12 mouse cellular contexts compared by ENCODE assay signal in the genomic region with DNA sequence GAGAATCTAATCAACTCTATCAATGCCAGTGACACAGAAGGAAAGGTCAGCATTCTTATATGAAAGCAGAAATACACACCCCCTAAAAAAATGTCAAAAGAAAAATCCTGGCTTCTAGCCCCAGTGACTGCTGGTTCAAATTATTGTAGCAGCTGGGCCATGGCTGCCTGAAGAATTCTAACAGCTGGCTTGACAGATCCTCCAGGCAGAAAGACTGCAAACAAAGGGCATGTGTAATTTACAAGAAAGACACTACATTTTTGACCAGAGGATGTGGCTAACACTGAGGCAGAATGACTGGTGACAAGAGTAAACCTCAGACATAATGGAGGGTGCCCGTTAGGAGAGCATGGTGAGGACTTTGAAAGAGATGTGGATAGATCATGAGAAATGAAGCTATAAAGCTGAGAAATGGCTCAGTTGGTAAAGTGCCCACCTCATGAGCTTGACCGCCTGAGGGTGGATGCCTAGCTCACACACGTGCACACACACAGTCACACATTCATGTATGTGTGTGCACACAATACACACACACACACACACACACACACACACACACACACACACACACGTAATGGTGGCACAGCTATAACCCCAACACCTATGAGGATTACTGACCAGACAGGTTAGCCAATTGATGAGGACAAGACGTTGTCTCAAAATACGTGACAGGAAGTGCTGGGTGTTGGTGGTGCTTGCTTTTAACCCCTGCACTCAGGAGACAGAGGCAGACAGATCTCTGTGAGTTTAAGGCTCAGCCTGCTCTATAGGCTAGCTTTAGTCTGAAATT. TPM values are rescaled to one million over a fixed set of nuclear protein-coding genes. Genes with fewer than 3 reads are reported as not detected.
DNase-seq lines count a peak whose midpoint lies in the region; TF ChIP-seq lines count a peak whose summit lies in the region.
"Had no signal": no experiment of that assay in that cellular context is flagged by ENCODE, and none has a peak within 500 bp of the region (broad histone marks: within the 10 kb centered on the region; RNA-seq: fewer than 3 reads in every experiment).

No protein-coding gene starts in this region.

- peak overlapping the region; percentile 47 for H3K27ac ChIP-seq in spleen, adult 2 months (ENCODE audit: insufficient read depth, low read length)
- H3K27ac ChIP-seq: heart, embryonic 13.5 days; liver, embryonic 15.5 days; stomach, postnatal 0 days had no signal

- WGBS in spleen, adult 2 months: 70% methylated on average over 6 of the region's 6 CpGs

- no peaks in the 10 kb centered on the region for H3K36me3 ChIP-seq in spleen, adult 2 months (ENCODE audit: control insufficient read depth, insufficient read depth, low read length)
- H3K36me3 ChIP-seq: liver, embryonic 15.5 days had no signal

- intact Hi-C loops in heart, postnatal 10 days (cut with DNase I): no loop called here
- intact Hi-C loops in left cerebral cortex, postnatal 36 days (cut with DNase I): no loop called here

- DNase-seq in heart, postnatal 10 days: peak; percentile 56 to 57
- no peak for DNase-seq in heart, adult 9 months (ENCODE audit: low spot score in 2 of 2)
- DNase-seq in spleen, adult 2 months (ENCODE audit: low read depth in 1 of 2, low spot score in 2 of 2): no peak
- DNase-seq in spleen, postnatal 36 days (ENCODE audit: low spot score in 2 of 2): no peak
- peak; percentile 46 for DNase-seq in forelimb bud, embryonic 11.5 days (ENCODE audit: low read depth, low spot score)
- DNase-seq in left cerebral cortex, postnatal 36 days (ENCODE audit: low spot score in 2 of 2): no peak
- DNase-seq in left cerebral cortex, adult 8-10 months (ENCODE audit: low spot score in 2 of 2): no peak
- DNase-seq in liver: no peak

- TF ChIP-seq POLR2A in spleen, adult 2 months (IDR thresholded peaks at IDR 0.05; ENCODE audit: low read depth, low read length): no peak

- H3K4me1 ChIP-seq in spleen, adult 2 months (ENCODE audit: control insufficient read depth, insufficient read depth, insufficient read length): no peaks in the 10 kb centered on the region
- H3K4me1 ChIP-seq: heart, embryonic 13.5 days had no signal

- TF ChIP-seq CTCF in spleen, adult 2 months (IDR thresholded peaks at IDR 0.05; ENCODE audit: extremely low read depth, insufficient read depth, insufficient read length, insufficient replicate concordance): no peak

- H3K4me3 ChIP-seq in spleen, adult 2 months (ENCODE audit: extremely low read depth, insufficient read depth, insufficient read length): no peak overlapping the region
- H3K4me3 ChIP-seq: heart, embryonic 13.5 days; liver, embryonic 15.5 days had no signal

- H3K27me3 ChIP-seq in spleen, adult 2 months (ENCODE audit: control insufficient read depth, insufficient read depth, low read length): no peaks in the 10 kb centered on the region
- H3K27me3 ChIP-seq: CH12.LX; heart, embryonic 13.5 days; liver, embryonic 15.5 days had no signal

RNA-seq across cellular contexts. Expression of gene Ugcg, which starts 42.4 kb away (rescaled TPM):
- 10 to 100 TPM; 22.1 to 23.3 TPM for total RNA-seq in heart, postnatal 10 days (2021)
- polyA plus RNA-seq in spleen, adult 2 months (2012; rRNA removed): 57.9 and 62.6 TPM in 2 replicates
- 10 to 100 TPM; 88.1 to 88.4 TPM for total RNA-seq in left cerebral cortex, postnatal 36 days (2021)
- total RNA-seq in left cerebral cortex, adult 8-10 months (2022): 10 to 100 TPM; 72.2 to 86.1 (median 79.3) TPM

Comparison
In these comparisons a context has a peak if more than half of its experiments do, and no peak if none do; other contexts are left out.
1. DNase-seq: peak in heart, postnatal 10 days (2 of 2) and forelimb bud, embryonic 11.5 days (single experiment); none in heart, adult 9 months (0 of 2), spleen, adult 2 months (0 of 2), spleen, postnatal 36 days (0 of 2), left cerebral cortex, postnatal 36 days (0 of 2), left cerebral cortex, adult 8-10 months (0 of 2) and liver (single experiment).